Mouse (Mus musculus): Measurements from ENCODE around the gene Akap7. TPM values are rescaled to one million over a fixed set of nuclear protein-coding genes. Genes with fewer than 3 reads are reported as not detected.

Akap7 gene
- polyA plus RNA-seq, 2 experiments, result 14.3 to 26.8 TPM

DNA sequence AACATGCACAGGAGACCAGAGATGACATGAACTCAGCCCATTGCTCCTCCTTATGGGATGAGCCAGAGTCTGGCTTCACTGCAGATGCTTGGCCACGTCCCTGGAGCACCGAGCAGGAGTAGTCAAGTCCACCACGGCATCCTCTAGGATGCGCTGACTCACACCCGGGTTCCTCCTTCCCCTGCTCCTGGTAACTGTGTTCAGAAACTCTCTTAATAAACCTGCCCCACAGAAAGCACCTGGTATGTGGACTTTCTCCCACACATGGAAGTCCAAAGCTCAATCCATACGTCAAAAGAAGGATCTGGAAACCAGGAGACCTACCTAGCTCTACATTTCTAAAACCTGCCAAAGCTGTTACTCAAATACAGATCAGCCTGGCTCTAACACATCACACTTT is 124.4 kb downstream of the Akap7 start:
- Histone ChIP-seq H3K4me3 (ENCODE audit: insufficient read depth in 1 of 2, low read depth in 2 of 2, low read length in 2 of 2) (no peak overlapping the region), H3K27ac (no peak overlapping the region), H3K4me1 (replicated peaks; ENCODE audit: control insufficient read depth in 2 of 2, insufficient read depth in 2 of 2, low read length in 1 of 2) (peaks cover 2% of the 10 kb centered on the region in 2 experiments; a peak in 2 of 4 replicates), H3K36me3 (replicated peaks; ENCODE audit: control insufficient read depth, insufficient read depth, low read depth) (no peaks in the 10 kb centered on the region), H3K9me3 (ENCODE audit: control insufficient read depth, low read length) (no peaks in the 10 kb centered on the region), H3K27me3 (ENCODE audit: control insufficient read depth, insufficient read depth, low read length) (no peaks in the 10 kb centered on the region), H3K4me2 (ENCODE audit: low read depth) (no peak overlapping the region), H3K9ac (replicated peaks) (no peak overlapping the region)
- no peak for ATAC-seq (ENCODE audit: insufficient read depth)
- WGBS (ENCODE audit: insufficient replicate concordance), result 79% methylated on average over 6 of the region's 6 CpGs
- no peak for TF ChIP-seq EP300 (IDR thresholded peaks at IDR 0.05; ENCODE audit: low read depth)
- TF ChIP-seq CTCF (IDR thresholded peaks at IDR 0.05; ENCODE audit: low read depth), result no peak
- no peak for DNase-seq (ENCODE audit: low read depth in 3 of 3, low spot score in 3 of 3)

DNA sequence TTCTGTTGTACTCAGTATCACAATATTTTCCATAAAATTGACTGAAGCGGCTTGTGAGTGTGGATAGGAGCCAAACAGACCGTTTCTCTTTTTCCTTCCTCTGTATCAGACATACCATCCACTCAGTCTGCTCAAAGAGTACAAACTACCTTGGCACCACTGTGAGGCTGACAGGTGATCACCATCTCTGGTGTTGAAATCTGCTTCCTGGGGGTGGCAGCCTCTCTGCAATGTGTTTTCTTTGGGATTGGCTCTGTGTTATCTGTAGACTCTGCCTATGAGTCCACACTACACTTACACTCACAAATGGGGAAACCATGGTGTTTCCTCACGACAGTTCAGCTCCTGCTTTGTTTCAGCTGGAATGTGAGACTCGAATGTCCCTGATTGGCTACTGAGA is 128.6 kb downstream of the Akap7 start:
- ATAC-seq (ENCODE audit: insufficient read depth) (no peak), DNase-seq (ENCODE audit: low read depth in 3 of 3, low spot score in 3 of 3) (no peak)
- Histone ChIP-seq H3K27me3 (ENCODE audit: control insufficient read depth, insufficient read depth, low read length) (no peaks in the 10 kb centered on the region), H3K4me3 (ENCODE audit: insufficient read depth in 1 of 2, low read depth in 2 of 2, low read length in 2 of 2) (no peak overlapping the region), H3K27ac (no peak overlapping the region), H3K4me1 (replicated peaks; ENCODE audit: control insufficient read depth in 2 of 2, insufficient read depth in 2 of 2, low read length in 1 of 2) (no peaks in the 10 kb centered on the region), H3K36me3 (replicated peaks; ENCODE audit: control insufficient read depth, insufficient read depth, low read depth) (no peaks in the 10 kb centered on the region), H3K9ac (replicated peaks) (no peak overlapping the region), H3K9me3 (ENCODE audit: control insufficient read depth, low read length) (no peaks in the 10 kb centered on the region), H3K4me2 (ENCODE audit: low read depth) (no peak overlapping the region)
- WGBS (ENCODE audit: insufficient replicate concordance), result 78% methylated on average over 4 of the region's 4 CpGs
- no peak for TF ChIP-seq CTCF (IDR thresholded peaks at IDR 0.05; ENCODE audit: low read depth)
- no peak for TF ChIP-seq EP300 (IDR thresholded peaks at IDR 0.05; ENCODE audit: low read depth)

DNA sequence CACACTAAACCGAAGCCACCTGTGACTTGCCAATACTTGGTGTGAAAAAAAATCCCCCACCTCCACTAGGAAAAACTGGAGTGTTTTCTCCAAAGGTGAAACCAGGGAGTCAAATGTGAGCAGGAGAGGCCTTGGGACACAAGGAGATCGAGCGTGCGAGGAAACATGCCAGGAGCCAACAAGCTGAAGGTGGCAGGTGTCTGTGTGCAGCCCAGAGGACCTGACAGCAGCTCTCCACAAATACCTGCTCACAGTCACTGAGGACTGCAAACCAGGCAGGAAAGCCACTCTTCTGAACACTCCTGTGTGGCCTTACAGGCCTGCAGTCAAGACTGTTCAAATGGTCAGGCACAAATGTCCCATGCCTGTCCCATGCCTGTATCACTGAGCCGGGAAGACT is 130.4 kb downstream of the Akap7 start:
- H3K9me3 ChIP-seq (ENCODE audit: control insufficient read depth, low read length), result no peaks in the 10 kb centered on the region
- H3K27me3 ChIP-seq (ENCODE audit: control insufficient read depth, insufficient read depth, low read length), result no peaks in the 10 kb centered on the region
- TF ChIP-seq EP300 (IDR thresholded peaks at IDR 0.05; ENCODE audit: low read depth) (no peak), CTCF (IDR thresholded peaks at IDR 0.05; ENCODE audit: low read depth) (no peak)
- WGBS (ENCODE audit: insufficient replicate concordance), result 89% methylated on average over 5 of the region's 5 CpGs
- no peak overlapping the region for H3K9ac ChIP-seq (replicated peaks)
- H3K4me2 ChIP-seq (ENCODE audit: low read depth), result no peak overlapping the region
- H3K27ac ChIP-seq, result no peak overlapping the region
- H3K36me3 ChIP-seq (replicated peaks; ENCODE audit: control insufficient read depth, insufficient read depth, low read depth), result no peaks in the 10 kb centered on the region
- no peaks in the 10 kb centered on the region for H3K4me1 ChIP-seq (replicated peaks; ENCODE audit: control insufficient read depth in 2 of 2, insufficient read depth in 2 of 2, low read length in 1 of 2)
- no peak overlapping the region for H3K4me3 ChIP-seq (ENCODE audit: insufficient read depth in 1 of 2, low read depth in 2 of 2, low read length in 2 of 2)
- DNase-seq (ENCODE audit: low read depth in 3 of 3, low spot score in 3 of 3), result no peak
- no peak for ATAC-seq (ENCODE audit: insufficient read depth)

DNA sequence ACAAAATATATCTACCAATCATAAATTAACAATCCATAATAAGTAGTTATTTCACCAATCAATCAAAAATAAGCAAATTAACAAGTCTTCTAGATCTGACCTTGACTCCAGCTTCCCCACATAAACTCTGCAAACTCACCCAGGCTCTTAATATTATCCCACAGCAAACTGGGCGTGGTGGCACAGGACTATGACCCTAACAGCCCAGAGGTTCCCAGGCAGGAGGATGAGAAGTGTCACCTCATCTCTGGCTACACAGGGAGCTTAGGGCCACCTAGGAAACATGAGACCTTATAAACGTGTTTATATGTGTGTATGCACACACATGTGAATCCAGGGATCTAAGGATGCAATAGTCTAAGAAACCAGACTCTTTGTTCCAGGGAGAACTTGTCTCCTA is 132.8 kb downstream of the Akap7 start:
- Histone ChIP-seq H3K27me3 (ENCODE audit: control insufficient read depth, insufficient read depth, low read length) (no peaks in the 10 kb centered on the region), H3K4me2 (ENCODE audit: low read depth) (no peak overlapping the region), H3K4me3 (ENCODE audit: insufficient read depth in 1 of 2, low read depth in 2 of 2, low read length in 2 of 2) (no peak overlapping the region), H3K27ac (no peak overlapping the region), H3K9ac (replicated peaks) (no peak overlapping the region), H3K36me3 (replicated peaks; ENCODE audit: control insufficient read depth, insufficient read depth, low read depth) (no peaks in the 10 kb centered on the region), H3K9me3 (ENCODE audit: control insufficient read depth, low read length) (no peaks in the 10 kb centered on the region), H3K4me1 (replicated peaks; ENCODE audit: control insufficient read depth in 2 of 2, insufficient read depth in 2 of 2, low read length in 1 of 2) (no peaks in the 10 kb centered on the region)
- no peak for DNase-seq (ENCODE audit: low read depth in 3 of 3, low spot score in 3 of 3)
- no peak for ATAC-seq (ENCODE audit: insufficient read depth)
- 61% methylated on average over 2 of the region's 2 CpGs for WGBS (ENCODE audit: insufficient replicate concordance)
- TF ChIP-seq EP300 (IDR thresholded peaks at IDR 0.05; ENCODE audit: low read depth) (no peak), CTCF (IDR thresholded peaks at IDR 0.05; ENCODE audit: low read depth) (no peak)

DNA sequence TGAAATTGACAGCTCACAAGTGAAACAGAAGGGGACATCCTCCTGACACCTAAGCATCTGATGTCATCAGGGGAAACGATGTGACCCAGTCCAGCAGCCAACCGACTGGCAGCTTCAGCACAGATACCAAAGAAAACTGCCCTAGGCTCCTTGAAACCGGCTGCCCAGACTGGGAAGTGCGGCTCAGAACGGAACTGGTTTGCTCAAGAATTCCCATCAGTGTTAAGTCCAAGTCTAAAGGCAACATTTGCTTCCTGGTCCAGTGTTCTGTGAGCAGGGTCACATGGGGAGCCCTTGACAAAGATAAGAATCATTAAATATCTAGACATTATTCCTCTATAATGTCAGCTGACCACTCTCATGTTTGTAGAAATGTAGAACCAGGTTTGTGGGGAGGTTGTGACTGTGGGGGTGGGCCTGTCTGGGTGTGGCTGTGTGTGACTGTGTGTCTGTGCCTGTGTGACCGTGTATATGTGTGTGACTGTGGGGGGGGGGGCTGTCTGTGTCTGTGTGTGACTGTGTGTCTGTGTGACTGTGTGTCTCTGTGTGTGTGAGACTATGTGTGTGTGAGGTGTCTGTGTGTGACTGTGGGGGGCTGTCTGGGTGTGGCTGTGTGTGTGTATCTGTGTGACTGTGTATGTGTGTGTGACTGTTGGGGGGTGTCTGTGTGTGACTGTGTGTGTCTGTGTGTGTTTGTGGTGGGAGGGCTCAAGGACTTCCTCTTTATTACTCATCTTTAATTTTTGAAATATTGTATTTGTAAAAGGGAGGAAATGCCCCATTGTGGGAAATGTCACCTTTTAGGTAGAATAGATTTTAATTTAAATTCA is 140.1 kb downstream of the Akap7 start:
- Histone ChIP-seq H3K9ac (replicated peaks) (no peak overlapping the region), H3K4me2 (ENCODE audit: low read depth) (no peak overlapping the region), H3K27ac (no peak overlapping the region), H3K36me3 (replicated peaks; ENCODE audit: control insufficient read depth, insufficient read depth, low read depth) (no peaks in the 10 kb centered on the region), H3K27me3 (ENCODE audit: control insufficient read depth, insufficient read depth, low read length) (no peaks in the 10 kb centered on the region), H3K4me1 (replicated peaks; ENCODE audit: control insufficient read depth in 2 of 2, insufficient read depth in 2 of 2, low read length in 1 of 2) (no peaks in the 10 kb centered on the region), H3K9me3 (ENCODE audit: control insufficient read depth, low read length) (no peaks in the 10 kb centered on the region), H3K4me3 (ENCODE audit: insufficient read depth in 1 of 2, low read depth in 2 of 2, low read length in 2 of 2) (no peak overlapping the region)
- TF ChIP-seq CTCF (IDR thresholded peaks at IDR 0.05; ENCODE audit: low read depth) (no peak), EP300 (IDR thresholded peaks at IDR 0.05; ENCODE audit: low read depth) (no peak)
- ATAC-seq (ENCODE audit: insufficient read depth) (no peak), DNase-seq (ENCODE audit: low read depth in 3 of 3, low spot score in 3 of 3) (no peak)
- 61% methylated on average over 6 of the region's 6 CpGs for WGBS (ENCODE audit: insufficient replicate concordance)
